16 mouse cellular contexts compared by ENCODE assay signal in the genomic region with DNA sequence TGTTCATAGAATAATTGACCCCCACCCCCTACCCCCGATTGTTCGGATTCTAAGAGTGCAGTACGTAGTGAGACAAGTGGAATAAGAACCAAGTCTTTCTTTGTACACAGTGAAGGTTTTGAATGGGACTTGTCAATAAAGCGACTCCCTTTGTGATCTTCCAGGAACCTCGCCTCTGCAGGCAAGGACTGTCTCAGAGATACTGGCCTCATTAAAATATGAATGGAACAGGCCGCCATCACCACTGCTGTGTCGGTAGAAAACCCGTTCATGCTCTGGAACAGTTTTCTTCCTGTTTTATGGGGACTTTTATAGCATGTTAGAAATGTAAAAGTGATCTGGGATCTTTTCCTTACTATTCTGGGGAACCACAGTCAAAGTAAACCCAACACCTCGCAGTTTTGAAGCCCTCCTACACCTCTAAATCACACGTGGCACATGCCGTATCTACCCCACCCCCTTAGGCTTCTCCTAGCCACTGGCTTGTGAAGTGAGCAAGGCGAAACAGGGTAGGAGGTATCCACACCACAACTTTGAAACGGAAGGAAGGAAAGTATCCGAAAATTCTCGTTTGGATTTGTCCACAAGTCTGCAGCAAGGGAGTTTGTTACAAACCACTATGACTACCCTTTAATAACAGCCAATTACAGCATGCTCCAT. TPM values are rescaled to one million over a fixed set of nuclear protein-coding genes. Genes with fewer than 3 reads are reported as not detected.
DNase-seq lines count a peak whose midpoint lies in the region; ATAC-seq and TF ChIP-seq lines count a peak whose summit lies in the region.
"Had no signal": no experiment of that assay in that cellular context is flagged by ENCODE, and none has a peak within 500 bp of the region (broad histone marks: within the 10 kb centered on the region; RNA-seq: fewer than 3 reads in every experiment).

No protein-coding gene starts in this region.

- DNase-seq in neural tube, embryonic 11.5 days (ENCODE audit: low spot score): peak; percentile 48
- DNase-seq in neural tube, embryonic 10.5 days (ENCODE audit: extremely low spot score, low spot score): no peak
- peak; percentile 40 for DNase-seq in mesoderm, embryonic 11.5 days (ENCODE audit: low read depth, low spot score)
- DNase-seq in kidney, adult 9 months: no peak
- DNase-seq in thymus, postnatal 4 days: no peak
- no peak for DNase-seq in gastrocnemius, adult 2 months
- DNase-seq: cerebellum, adult 9-10 months; layer of hippocampus, postnatal 36 days; spleen, adult 18-20 months; thymus, adult 18-20 months had no signal

- no peak for TF ChIP-seq CTCF in gastrocnemius, adult 2 months (IDR thresholded peaks at IDR 0.05)

- H3K36me3 ChIP-seq in neural tube, embryonic 11.5 days (ENCODE audit: control insufficient read depth, insufficient read depth, low read length): no peaks in the 10 kb centered on the region
- H3K36me3 ChIP-seq in forebrain, embryonic 12.5 days (replicated peaks): no peaks in the 10 kb centered on the region
- H3K36me3 ChIP-seq: heart, embryonic 15.5 days; kidney, embryonic 15.5 days had no signal

- H3K27ac ChIP-seq in neural tube, embryonic 11.5 days (ENCODE audit: low read depth, low read length): no peak overlapping the region
- H3K27ac ChIP-seq in forebrain, embryonic 12.5 days: no peak overlapping the region
- H3K27ac ChIP-seq in gastrocnemius, adult 2 months: no peak overlapping the region
- H3K27ac ChIP-seq: heart, embryonic 15.5 days; kidney, embryonic 15.5 days had no signal

- H3K9me3 ChIP-seq in neural tube, embryonic 11.5 days (ENCODE audit: control insufficient read depth, low read length): no peaks in the 10 kb centered on the region
- no peaks in the 10 kb centered on the region for H3K9me3 ChIP-seq in forebrain, embryonic 12.5 days
- H3K9me3 ChIP-seq: heart, embryonic 15.5 days; kidney, embryonic 15.5 days had no signal

- H3K27me3 ChIP-seq in neural tube, embryonic 11.5 days (ENCODE audit: control insufficient read depth, insufficient read depth, low read length): peaks cover 53% of the 10 kb centered on the region
- H3K27me3 ChIP-seq in forebrain, embryonic 12.5 days: peaks cover 90% of the 10 kb centered on the region

- intact Hi-C loops in gastrocnemius, adult 2 months (cut with DNase I): no loop called here

- WGBS in neural tube, embryonic 11.5 days: 1% methylated on average over 15 of the region's 15 CpGs
- WGBS in forebrain, embryonic 12.5 days: under 1% methylated on average over 15 of the region's 15 CpGs

- H3K4me3 ChIP-seq in neural tube, embryonic 11.5 days (ENCODE audit: low read depth, low read length): no peak overlapping the region
- peak overlapping the region; percentile 7; the same call in 1 of the 2 replicates for H3K4me3 ChIP-seq in forebrain, embryonic 12.5 days (replicated peaks)
- no peak overlapping the region for H3K4me3 ChIP-seq in gastrocnemius, adult 2 months
- H3K4me3 ChIP-seq: heart, embryonic 15.5 days; kidney, embryonic 15.5 days had no signal

- H3K9ac ChIP-seq in neural tube, embryonic 11.5 days (ENCODE audit: low read length): no peak overlapping the region; the same call in 1 of the 2 replicates
- H3K9ac ChIP-seq in forebrain, embryonic 12.5 days: no peak overlapping the region
- H3K9ac ChIP-seq: heart, embryonic 15.5 days; kidney, embryonic 15.5 days had no signal

- ATAC-seq in neural tube, embryonic 11.5 days (ENCODE audit: insufficient read depth, low FRiP score, low TSS enrichment): peak; percentile 47; the same call in 1 of the 2 replicates
- 0 out of 2 replicates have a peak, but pooled peaks have one; percentile 53 for ATAC-seq in forebrain, embryonic 12.5 days (ENCODE audit: low FRiP score)
- ATAC-seq in erythroid progenitor cell, adult 5-6 weeks (replicated peaks; ENCODE audit: low FRiP score, poor library complexity, severe bottlenecking): no peak

- H3K4me1 ChIP-seq in neural tube, embryonic 11.5 days (ENCODE audit: control insufficient read depth, insufficient read depth, low read length): no peaks in the 10 kb centered on the region
- H3K4me1 ChIP-seq in forebrain, embryonic 12.5 days: peaks cover 27% of the 10 kb centered on the region

- H3K4me2 ChIP-seq in neural tube, embryonic 11.5 days (ENCODE audit: low read depth): peak overlapping the region; percentile 41
- peak overlapping the region; percentile 35 for H3K4me2 ChIP-seq in forebrain, embryonic 12.5 days
- H3K4me2 ChIP-seq: heart, embryonic 15.5 days; kidney, embryonic 15.5 days had no signal

RNA-seq across cellular contexts. Expression of a gene that starts 33.8 kb away (rescaled TPM):
- 6.7 and 7.1 TPM in 2 replicates for polyA plus RNA-seq in neural tube, embryonic 11.5 days (2014; fragmentation: Nextera tagmentation; extraction: Ambion mirVana)
- polyA plus RNA-seq in forebrain, embryonic 12.5 days (2016; fragmentation: Nextera tagmentation; extraction: Ambion mirVana): 2.9 and 3.2 TPM in 2 replicates
- total RNA-seq in gastrocnemius, adult 2 months (2021): not detected
- total RNA-seq in erythroid progenitor cell, adult 5-6 weeks (2015; ENCODE audit: low replicate concordance): not detected in 2 replicates
- not detected in 2 replicates for total RNA-seq in erythroid progenitor cell, adult 5-6 weeks (2017; ENCODE audit: low replicate concordance)
- total RNA-seq: gastrocnemius, adult 18-20 months had no signal
- polyA plus RNA-seq: heart, embryonic 15.5 days; liver, adult 2 months had no signal

RNA-seq across cellular contexts. Expression of a gene that starts 46.3 kb away (rescaled TPM):
- polyA plus RNA-seq in neural tube, embryonic 11.5 days (2014; fragmentation: Nextera tagmentation; extraction: Ambion mirVana): not detected in 2 replicates
- polyA plus RNA-seq in forebrain, embryonic 12.5 days (2016; fragmentation: Nextera tagmentation; extraction: Ambion mirVana): not detected in 2 replicates
- total RNA-seq in gastrocnemius, adult 2 months (2021): under 1 TPM; 0.36 to 0.54 TPM
- not detected in 2 replicates for total RNA-seq in erythroid progenitor cell, adult 5-6 weeks (2015; ENCODE audit: low replicate concordance)
- not detected in 2 replicates for total RNA-seq in erythroid progenitor cell, adult 5-6 weeks (2017; ENCODE audit: low replicate concordance)
- polyA plus RNA-seq: heart, embryonic 15.5 days had no signal

Comparison
In these comparisons a context has a peak if more than half of its experiments do, and no peak if none do; other contexts are left out.
1. DNase-seq: peak in neural tube, embryonic 11.5 days (single experiment) and mesoderm, embryonic 11.5 days (single experiment); none in neural tube, embryonic 10.5 days (single experiment), kidney, adult 9 months (single experiment), thymus, postnatal 4 days (single experiment) and gastrocnemius, adult 2 months (single experiment).